Mouse (Mus musculus) CH12F3 (cell line): Measurements from ENCODE around the gene Zfp384.

ENCODE experiments used
- in situ Hi-C: fragments of 300-500 bp; cut with MboI; formaldehyde crosslinking; loops from 2 replicates; pipeline ENCODE4 v1.14.3; 2020; ENCODE audit warnings: low sequenced_read_pairs

The Zfp384 gene

GRCm38 (mm10) chr6:125009129-125009180 is at the start of gene Zfp384:
Gene Zfp384 (plus strand): TSS chr6:125009145.
- in situ Hi-C loops, result no loop called here

- in situ Hi-C loops, result no loop called here
These were observed 49.0 kb upstream of the Zfp384 start for GRCm38 (mm10) chr6:124959960-124960359.

- in situ Hi-C loops, result no loop called here
These were observed 47.9 kb upstream of the Zfp384 start for GRCm38 (mm10) chr6:124961021-124961420.

- in situ Hi-C loops, result no loop called here
These were observed 44.3 kb upstream of the Zfp384 start for GRCm38 (mm10) chr6:124964638-124965037.

- in situ Hi-C loops, result no loop called here
These were observed 43.7 kb upstream of the Zfp384 start, which contains the start of gene Cops7a for GRCm38 (mm10) chr6:124965088-124965719. Gene Cops7a (minus strand): TSS chr6:124965538.

GRCm38 (mm10) chr6:124965747-124966146 is 43.2 kb upstream of the Zfp384 start:
- in situ Hi-C loops, result no loop called here

DNA sequence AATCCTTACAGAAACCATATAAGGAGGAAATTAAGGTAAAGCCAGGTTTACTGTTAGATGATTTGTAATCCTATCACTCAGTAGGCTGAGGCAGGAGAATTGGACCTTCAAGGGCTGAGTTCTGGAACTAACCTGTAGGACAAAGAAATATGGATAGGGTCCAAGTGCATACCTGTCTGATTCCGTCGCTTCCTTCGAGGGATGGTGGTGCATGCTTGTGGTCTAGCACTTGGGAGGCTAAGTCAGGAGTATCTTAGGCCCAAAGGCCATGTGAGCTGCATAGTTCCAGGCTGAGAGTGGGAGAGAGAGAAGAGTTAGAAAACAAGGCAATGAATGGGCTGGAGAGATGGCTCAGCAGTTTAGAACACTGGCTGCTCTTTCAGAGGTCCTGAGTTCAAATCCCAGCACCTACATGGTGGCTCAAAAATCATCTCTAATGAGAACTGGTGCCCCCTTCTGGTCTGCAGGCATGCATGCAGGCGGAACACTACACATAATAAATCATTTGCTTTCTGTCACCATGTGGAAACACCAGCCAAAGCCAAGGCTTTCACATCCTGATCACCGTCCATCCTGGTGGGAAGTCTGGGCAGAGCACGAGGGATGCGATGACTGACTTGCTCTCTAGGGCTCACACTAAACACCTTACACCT is 42.4 kb upstream of the Zfp384 start:
- in situ Hi-C loops, result no loop called here

- in situ Hi-C loops, result no loop called here
These were observed 41.2 kb upstream of the Zfp384 start for GRCm38 (mm10) chr6:124967766-124968165.

DNA sequence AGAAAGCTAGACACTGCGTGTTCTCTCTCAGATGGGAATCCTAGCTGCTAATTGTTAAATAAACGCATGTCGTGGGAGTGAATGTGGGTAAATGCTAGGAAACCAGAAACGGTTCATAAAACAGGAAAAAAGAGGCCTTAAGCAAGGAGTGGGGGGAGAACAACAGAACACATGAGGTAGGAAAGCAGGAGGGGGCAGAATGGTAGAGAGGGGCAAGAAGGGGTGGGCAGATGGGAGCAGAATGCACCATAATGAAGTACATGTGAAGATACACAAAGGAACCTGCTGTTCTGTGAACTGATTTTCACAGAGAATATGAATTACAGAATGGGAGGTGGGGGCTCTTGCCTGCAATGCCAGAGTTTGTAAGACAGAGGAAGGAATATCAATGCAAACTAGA is 16.7 kb upstream of the Zfp384 start:
- in situ Hi-C loops, result no loop called here

DNA sequence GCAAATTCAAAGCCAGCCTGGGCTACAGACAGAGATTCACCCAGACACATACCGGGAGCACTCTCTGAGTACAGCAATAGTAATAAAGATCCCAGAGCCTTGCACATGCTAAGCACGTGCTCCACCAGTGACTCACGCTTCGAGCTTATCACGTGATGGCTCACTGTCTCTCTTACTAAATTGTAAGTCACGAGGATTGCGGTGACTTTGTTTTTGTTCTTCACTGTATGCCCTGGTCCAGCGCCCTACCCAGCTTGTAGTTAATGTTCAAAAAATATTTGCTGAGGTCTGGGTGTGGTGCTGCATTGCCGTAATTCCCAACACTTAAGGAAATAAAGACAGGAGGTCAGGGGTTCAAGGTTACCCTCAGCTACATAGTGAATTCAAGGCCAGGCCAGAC is 15.6 kb upstream of the Zfp384 start:
- in situ Hi-C loops, result no loop called here

GRCm38 (mm10) chr6:124993876-124994275 is 15.1 kb upstream of the Zfp384 start:
- in situ Hi-C loops, result no loop called here

GRCm38 (mm10) chr6:124995246-124995645 is 13.7 kb upstream of the Zfp384 start:
- in situ Hi-C loops, result no loop called here

- in situ Hi-C loops, result no loop called here
These were observed 13.0 kb upstream of the Zfp384 start for GRCm38 (mm10) chr6:124995831-124996403.

- in situ Hi-C loops, result no loop called here
These were observed 12.1 kb upstream of the Zfp384 start, which contains the start of gene Pianp for GRCm38 (mm10) chr6:124996551-124997501. Gene Pianp (plus strand): TSS chr6:124996694.

- in situ Hi-C loops, result no loop called here
These were observed 10.9 kb upstream of the Zfp384 start for GRCm38 (mm10) chr6:124998066-124998465.

- in situ Hi-C loops, result no loop called here
These were observed 9.9 kb upstream of the Zfp384 start for GRCm38 (mm10) chr6:124999091-124999490.

- in situ Hi-C loops, result no loop called here
These were observed 9.4 kb upstream of the Zfp384 start for GRCm38 (mm10) chr6:124999546-124999945.

- in situ Hi-C loops, result no loop called here
These were observed 5.2 kb upstream of the Zfp384 start for GRCm38 (mm10) chr6:125003706-125004105.

GRCm38 (mm10) chr6:125005086-125005485 is 3.9 kb upstream of the Zfp384 start:
- in situ Hi-C loops, result no loop called here

- in situ Hi-C loops, result no loop called here
These were observed 885 bp upstream of the Zfp384 start for GRCm38 (mm10) chr6:125008060-125008459.

GRCm38 (mm10) chr6:125008586-125009128 is 288 bp upstream of the Zfp384 start:
- in situ Hi-C loops, result no loop called here
